Mouse (Mus musculus) heart, postnatal 0 days (tissue): ENCODE measurements at regions not wholly inside any gene's neighbourhood (a gene's known extent, or its start where the extent isn't known, plus 50 kb on each side); places are given as distances from the start of the nearest gene placed in this dataset.
A peak's percentile ranks its signal among the peaks of the same experiment; 100 is the strongest.

Experiments used
- ATAC-seq: fragments of 200-750 bp; cut with Nextera tagmentation; 2 replicates; pipeline ENCODE4 v1.8.0; 2017; ENCODE audit warnings: low read depth, moderate number of reproducible peaks, moderate library complexity; ENCODE audit not compliant: insufficient read depth
- DNase-seq: peaks from one replicate; pipeline ENCODE4 v3.0.0-alpha.2; 2016; ENCODE audit warnings: low spot score
- H3K27ac ChIP-seq: fragments of 300-500 bp; sonication (generic); 2 replicates; pipeline ENCODE4 v1.5.1; 2014; ENCODE audit warnings: low read depth, mild to moderate bottlenecking
- H3K27me3 ChIP-seq: fragments of 300-500 bp; sonication (generic); 2 replicates; pipeline ENCODE4 v1.6.1; 2014; ENCODE audit warnings: low read length, mixed read lengths; ENCODE audit not compliant: control insufficient read depth, insufficient read depth
- H3K36me3 ChIP-seq: fragments of 300-500 bp; sonication (generic); replicated peaks from 2 replicates; pipeline ENCODE4 v1.6.1; 2014; ENCODE audit warnings: low read length, mixed read lengths; ENCODE audit not compliant: control insufficient read depth, insufficient read depth
- H3K4me1 ChIP-seq: fragments of 300-500 bp; sonication (generic); 2 replicates; pipeline ENCODE4 v1.6.1; 2014; ENCODE audit warnings: antibody characterized with exemption; ENCODE audit not compliant: control insufficient read depth, insufficient read depth
- H3K4me2 ChIP-seq: fragments of 300-500 bp; sonication (generic); 2 replicates; pipeline ENCODE4 v1.6.1; 2014; ENCODE audit warnings: low read depth, mild to moderate bottlenecking, low read length, moderate library complexity
- H3K4me3 ChIP-seq: fragments of 300-500 bp; sonication (generic); 2 replicates; pipeline ENCODE4 v1.5.1; 2014; ENCODE audit warnings: low read depth, low read length
- H3K9ac ChIP-seq: fragments of 300-500 bp; sonication (generic); replicated peaks from 2 replicates; pipeline ENCODE4 v1.6.1; 2014; ENCODE audit warnings: low read depth, low read length, mixed read lengths
- H3K9me3 ChIP-seq: fragments of 300-500 bp; sonication (generic); replicated peaks from 2 replicates; pipeline ENCODE4 v1.6.1; 2016; ENCODE audit warnings: low read length; ENCODE audit not compliant: control insufficient read depth
- CTCF ChIP-seq: IDR thresholded peaks from 2 replicates; pipeline ENCODE4 v1.5.1; 2016; ENCODE audit warnings: antibody characterized with exemption, control low read depth, low read depth
- EP300 ChIP-seq: IDR thresholded peaks from 2 replicates; pipeline ENCODE4 v1.6.1; 2016; ENCODE audit warnings: antibody characterized with exemption, low read depth
- WGBS: fragments of 180-500 bp; shearing (Covaris S2); extraction: QIAGEN DNeasy Blood & Tissue Kit; methylation state at CpG from one replicate; pipeline ENCODE4 v1.1.7; 2014; 5-methylcytosine and 5-hydroxymethylcytosine counted together

DNA sequence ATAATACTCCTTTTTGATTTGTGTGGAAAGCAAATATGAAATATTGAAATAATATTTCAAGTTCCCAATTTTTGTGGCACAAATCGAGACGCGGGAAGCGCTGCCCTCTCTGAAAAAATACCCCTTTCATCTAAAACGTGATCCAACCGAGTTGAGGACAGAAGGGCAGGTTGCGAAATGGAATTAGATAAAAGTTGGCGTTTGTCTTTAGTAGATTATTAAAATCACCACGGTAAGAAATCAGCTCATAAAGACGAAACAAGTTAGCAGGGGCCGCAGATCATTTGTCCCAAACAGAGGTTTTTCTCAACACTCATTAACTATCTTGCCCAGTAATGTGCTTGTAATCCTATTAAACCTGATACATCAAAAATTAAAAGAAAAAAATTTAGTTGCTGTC, 364.2 kb upstream of the Fign start:
- Histone ChIP-seq H3K9ac (no peak overlapping the region), H3K36me3 (no peaks in the 10 kb centered on the region), H3K27me3 (no peaks in the 10 kb centered on the region), H3K27ac (no peak overlapping the region), H3K4me3 (no peak overlapping the region), H3K9me3 (no peaks in the 10 kb centered on the region), H3K4me1 (no peaks in the 10 kb centered on the region), H3K4me2 (no peak overlapping the region)
- no peak for ATAC-seq
- WGBS, result 90% methylated on average over 11 of the region's 11 CpGs
- TF ChIP-seq CTCF, result no peak
- no peak for TF ChIP-seq EP300
- no peak for DNase-seq

DNA sequence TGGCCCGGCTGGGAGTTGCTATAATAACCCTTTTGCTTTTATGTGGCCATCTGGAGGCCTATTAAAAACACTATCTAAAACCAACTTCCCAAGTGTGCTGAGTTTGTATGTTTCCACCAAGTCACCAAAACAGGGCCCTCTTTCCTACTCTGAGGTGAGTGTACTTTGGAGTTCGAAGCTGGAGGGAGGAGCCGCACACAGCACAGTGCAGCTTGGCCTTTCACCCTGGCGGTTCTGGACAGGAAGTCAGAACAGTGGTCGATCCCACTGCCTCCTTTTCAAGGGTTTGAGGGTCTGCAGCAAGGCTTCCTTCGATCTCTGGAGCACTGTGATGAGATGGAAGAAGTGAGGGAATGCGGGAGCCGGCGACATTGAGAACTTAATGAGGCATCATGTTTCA, 363.8 kb upstream of the Fign start:
- no peak overlapping the region for H3K4me2 ChIP-seq
- WGBS, result 76% methylated on average over 9 of the region's 9 CpGs

DNA sequence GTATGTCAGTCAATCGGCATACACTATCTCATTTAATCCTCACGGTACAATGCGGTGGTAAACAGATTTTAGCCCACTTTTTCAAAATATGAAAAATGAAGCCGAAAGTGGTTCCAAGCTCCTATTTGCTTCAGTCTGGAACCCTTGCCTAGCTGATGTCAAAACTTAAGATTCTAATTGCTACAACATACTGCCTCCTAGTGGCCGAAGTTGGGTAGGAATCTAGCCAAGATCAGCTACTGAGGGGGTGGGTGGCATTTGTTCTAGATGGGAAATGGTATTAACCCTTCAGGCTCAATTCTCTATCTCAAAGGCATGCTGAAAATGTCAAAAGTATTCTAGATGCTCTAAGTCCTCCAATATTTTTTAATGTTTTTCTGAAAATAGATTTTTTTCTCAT, 360.3 kb upstream of the Fign start:
- ATAC-seq, result no peak
- Histone ChIP-seq H3K27me3 (no peaks in the 10 kb centered on the region), H3K9me3 (no peaks in the 10 kb centered on the region), H3K4me1 (no peaks in the 10 kb centered on the region), H3K9ac (no peak overlapping the region), H3K4me2 (no peak overlapping the region), H3K27ac (no peak overlapping the region), H3K36me3 (no peaks in the 10 kb centered on the region), H3K4me3 (no peak overlapping the region)
- TF ChIP-seq EP300 (no peak), CTCF (peak; percentile 62)
- DNase-seq, result no peak
- WGBS, result 56% methylated on average over 5 of the region's 5 CpGs

More for the DNA sequence above, 363.8 kb upstream of the Fign start:
- Histone ChIP-seq H3K4me3 (no peak overlapping the region), H3K27me3 (no peaks in the 10 kb centered on the region), H3K9ac (no peak overlapping the region), H3K36me3 (no peaks in the 10 kb centered on the region), H3K4me1 (no peaks in the 10 kb centered on the region), H3K9me3 (no peaks in the 10 kb centered on the region), H3K27ac (no peak overlapping the region)
- TF ChIP-seq EP300 (no peak), CTCF (no peak)
- no peak for DNase-seq
- ATAC-seq, result no peak

DNA sequence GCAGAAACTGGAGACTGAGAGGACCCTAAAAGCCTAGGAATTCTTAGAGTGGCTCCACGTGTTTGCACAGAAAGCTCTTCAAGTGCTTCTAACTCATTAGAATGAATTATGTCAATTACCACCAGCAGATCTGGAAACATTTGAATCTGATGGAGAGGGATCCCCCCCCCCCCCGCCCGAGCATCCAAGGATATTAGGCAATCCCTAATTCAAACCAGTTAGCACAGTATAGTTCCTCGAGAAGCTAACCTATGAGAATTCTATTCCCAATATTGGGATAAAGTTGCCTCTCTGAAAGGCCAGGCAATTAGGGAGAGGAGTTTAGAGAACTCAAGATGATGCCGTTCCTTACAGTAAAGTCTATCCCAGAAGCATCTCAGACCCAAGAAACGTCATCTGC, 354.9 kb upstream of the Fign start:
- no peak overlapping the region for H3K4me3 ChIP-seq
- ATAC-seq (no peak), DNase-seq (no peak)
- no peaks in the 10 kb centered on the region for H3K27me3 ChIP-seq
- no peaks in the 10 kb centered on the region for H3K9me3 ChIP-seq
- H3K4me2 ChIP-seq, result no peak overlapping the region
- H3K9ac ChIP-seq, result no peak overlapping the region
- no peaks in the 10 kb centered on the region for H3K36me3 ChIP-seq
- WGBS, result 66% methylated on average over 6 of the region's 6 CpGs
- no peaks in the 10 kb centered on the region for H3K4me1 ChIP-seq
- TF ChIP-seq EP300 (no peak), CTCF (no peak)
- no peak overlapping the region for H3K27ac ChIP-seq

DNA sequence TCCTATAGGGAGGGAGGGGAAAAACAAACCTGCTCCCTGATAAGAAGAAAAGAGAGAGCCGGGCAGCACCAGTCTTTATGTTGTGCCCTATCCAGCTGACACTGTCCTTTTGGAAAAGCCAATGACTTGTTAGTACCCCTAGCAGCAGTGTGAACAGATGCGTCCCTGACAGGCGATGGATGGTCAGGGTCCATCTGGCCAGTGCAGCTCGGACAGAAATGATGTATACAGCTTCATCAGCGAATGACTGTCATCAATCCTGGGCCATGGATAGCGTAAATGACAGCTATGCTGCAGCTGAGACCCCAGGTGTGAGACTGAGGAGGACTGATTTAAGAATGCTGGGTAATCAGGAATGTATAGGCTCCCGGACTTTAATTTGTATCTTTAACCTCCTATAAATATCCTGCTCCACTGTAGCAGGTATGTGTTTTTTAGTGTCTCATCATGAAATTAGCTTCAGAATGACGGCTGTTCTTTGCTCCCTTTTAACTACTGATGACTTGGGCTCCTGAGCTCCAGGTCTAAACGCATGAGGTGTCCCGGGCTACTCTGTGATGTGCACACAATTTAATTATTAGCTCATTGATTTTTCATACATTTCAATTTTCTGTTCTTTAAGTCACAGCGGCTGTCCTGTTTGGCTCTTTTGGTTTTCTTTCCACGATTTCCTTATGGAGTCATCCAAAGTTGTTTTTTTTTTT, 353.9 kb upstream of the Fign start:
- H3K4me2 ChIP-seq, result no peak overlapping the region
- ATAC-seq (no peak), DNase-seq (no peak)
- H3K27me3 ChIP-seq, result no peaks in the 10 kb centered on the region
- no peaks in the 10 kb centered on the region for H3K9me3 ChIP-seq
- H3K4me3 ChIP-seq, result no peak overlapping the region
- H3K9ac ChIP-seq, result no peak overlapping the region
- H3K4me1 ChIP-seq, result no peaks in the 10 kb centered on the region
- TF ChIP-seq CTCF (no peak), EP300 (no peak)
- no peak overlapping the region for H3K27ac ChIP-seq
- H3K36me3 ChIP-seq, result no peaks in the 10 kb centered on the region
- WGBS, result 75% methylated on average over 12 of the region's 12 CpGs

DNA sequence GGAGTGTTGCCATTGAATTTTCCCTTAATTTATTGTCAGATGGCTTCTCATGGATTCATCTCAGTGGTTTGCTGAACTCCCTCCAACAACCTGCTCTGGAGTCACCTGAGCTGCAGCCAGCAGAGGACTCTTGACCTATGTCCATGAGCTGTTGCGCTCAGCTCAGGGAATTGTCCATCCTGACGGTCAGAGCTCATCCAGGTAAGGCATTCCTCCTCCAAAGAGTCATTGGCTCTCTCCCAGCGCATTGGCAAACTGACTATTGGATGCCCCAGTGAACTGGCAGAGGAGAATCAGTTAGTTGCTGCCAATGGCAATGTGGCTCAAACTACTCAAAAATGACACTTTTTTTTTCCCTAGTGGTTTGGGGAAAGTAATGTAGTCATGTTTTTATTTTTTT, 345.3 kb upstream of the Fign start:
- no peak overlapping the region for H3K4me2 ChIP-seq
- TF ChIP-seq CTCF (no peak), EP300 (no peak)
- no peaks in the 10 kb centered on the region for H3K27me3 ChIP-seq
- no peaks in the 10 kb centered on the region for H3K4me1 ChIP-seq
- ATAC-seq, result no peak
- WGBS, result 83% methylated on average over 3 of the region's 3 CpGs
- no peaks in the 10 kb centered on the region for H3K9me3 ChIP-seq
- no peak overlapping the region for H3K9ac ChIP-seq
- no peak overlapping the region for H3K4me3 ChIP-seq
- H3K27ac ChIP-seq, result no peak overlapping the region
- no peaks in the 10 kb centered on the region for H3K36me3 ChIP-seq
- DNase-seq, result no peak
